Mouse (Mus musculus): ENCODE data around the gene Fgf22.

DNA sequence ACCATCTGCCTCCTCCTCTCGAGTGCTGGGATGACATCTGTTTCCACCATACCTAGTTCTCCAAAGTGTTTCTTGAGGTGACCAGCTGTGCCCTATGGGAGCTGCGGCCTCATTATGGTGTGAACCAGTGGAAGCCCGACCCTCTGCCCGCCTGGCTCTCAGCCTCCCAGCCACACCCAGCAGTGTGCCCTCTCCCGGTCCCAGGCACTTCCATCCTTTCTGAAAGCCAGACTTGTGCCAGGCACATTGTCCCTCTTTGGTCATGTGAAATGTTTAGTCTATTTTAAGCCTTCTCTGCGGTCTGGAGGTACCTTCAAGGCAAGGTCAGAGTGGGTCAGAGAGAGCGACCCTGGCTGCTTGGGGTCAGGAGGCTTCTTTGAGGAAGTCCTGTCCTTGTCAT is 31.2 kb upstream of the Fgf22 start:
- TF ChIP-seq EP300 (IDR thresholded peaks at IDR 0.05) (no peak), CTCF (IDR thresholded peaks at IDR 0.05) (no peak)

Data from lung, postnatal 0 days (tissue).